Mouse (Mus musculus): ENCODE data around the gene Taar6. TPM values are rescaled to one million over a fixed set of nuclear protein-coding genes. Genes with fewer than 3 reads are reported as not detected.

Taar6 gene
- polyA plus RNA-seq (2015; fragmentation: Nextera tagmentation; extraction: Ambion mirVana): not detected in 2 replicates

DNA sequence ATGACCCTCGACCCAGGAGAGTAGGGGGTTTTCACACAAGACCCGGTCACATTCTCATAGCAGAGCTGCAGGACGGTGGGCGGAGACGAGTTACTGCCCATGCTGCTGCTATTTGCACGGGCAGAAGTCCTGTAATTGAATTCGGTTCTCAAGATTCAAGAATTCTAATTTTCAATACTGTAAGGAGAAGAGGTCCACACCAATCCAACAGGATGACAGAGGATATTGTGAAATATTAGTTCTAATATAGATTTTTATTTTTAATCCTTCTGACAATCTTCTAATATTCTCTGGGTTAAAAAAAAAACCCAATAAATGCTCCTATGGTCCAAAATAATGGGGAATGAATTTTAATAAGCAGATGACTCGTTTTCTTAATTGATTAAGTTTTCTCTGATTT is at the start of gene Taar6:
Taar6 (minus strand) TSS at position 101 of the 400 bp plus-strand sequence.
- no peak within 1 kb of the TSS for H3K4me2 ChIP-seq
- 71% methylated on average over 8 of the region's 8 CpGs for WGBS
- ATAC-seq (ENCODE audit: insufficient read depth, low FRiP score, low read depth): no peak

DNA sequence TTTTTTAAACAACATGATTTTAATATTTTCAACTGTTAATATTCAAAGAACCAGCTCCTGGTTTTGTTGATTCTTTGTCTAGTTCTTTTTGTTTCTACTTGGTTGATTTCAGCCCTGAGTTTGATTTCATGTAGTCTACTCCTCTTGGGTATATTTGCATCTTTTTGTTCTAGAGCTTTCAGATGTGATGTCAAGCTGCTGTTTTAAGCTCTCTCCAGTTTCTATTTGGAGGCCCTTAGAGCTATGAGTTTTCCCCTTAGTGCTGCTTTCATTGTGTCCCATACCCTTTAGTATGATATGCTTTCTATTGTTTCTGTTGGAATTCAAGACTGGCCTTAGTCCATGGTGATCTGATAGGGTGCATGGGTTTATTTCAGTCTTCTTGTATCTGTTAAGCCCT is 45.9 kb upstream of the Taar6 start:
- H3K27me3 ChIP-seq (replicated peaks): no peaks in the 10 kb centered on the region
- no peaks in the 10 kb centered on the region for H3K4me1 ChIP-seq
- H3K4me3 ChIP-seq (replicated peaks): no peak overlapping the region
- H3K27ac ChIP-seq: no peak overlapping the region
- H3K9ac ChIP-seq: no peak overlapping the region
- ATAC-seq (ENCODE audit: insufficient read depth, low FRiP score, low read depth): no peak
- H3K4me2 ChIP-seq: no peak overlapping the region
- no peaks in the 10 kb centered on the region for H3K9me3 ChIP-seq
- no peaks in the 10 kb centered on the region for H3K36me3 ChIP-seq

More for the DNA sequence above, at the start of gene Taar6:
- H3K4me1 ChIP-seq: no peaks in the 10 kb centered on the region
- H3K27ac ChIP-seq: no peak within 1 kb of the TSS
- H3K9me3 ChIP-seq: no peaks in the 10 kb centered on the region
- H3K9ac ChIP-seq: no peak within 1 kb of the TSS
- no peak within 1 kb of the TSS for H3K4me3 ChIP-seq (replicated peaks)
- H3K36me3 ChIP-seq: no peaks in the 10 kb centered on the region
- no peaks in the 10 kb centered on the region for H3K27me3 ChIP-seq (replicated peaks)

DNA sequence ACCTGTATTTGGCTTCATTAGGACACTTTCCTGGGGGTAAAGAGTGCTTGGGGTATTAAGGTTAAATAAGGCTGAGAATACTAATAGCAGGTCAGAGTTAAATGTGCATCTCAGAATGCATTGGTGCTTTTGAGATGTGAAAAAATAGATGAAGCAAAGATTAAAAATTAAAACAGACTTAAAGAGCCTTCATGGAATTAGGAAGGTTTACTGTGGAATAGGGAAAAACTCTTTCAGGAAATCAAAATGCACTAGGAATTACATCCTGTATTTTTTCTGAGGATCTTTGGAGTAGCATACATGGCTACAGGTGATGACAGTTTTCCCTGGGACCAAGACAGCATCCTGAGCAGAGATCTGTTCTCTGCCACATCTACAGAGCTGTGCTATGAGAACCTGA is 41.5 kb upstream of the Taar6 start, which contains the start of gene Taar7d:
Taar7d (plus strand) TSS at position 301 of the 400 bp plus-strand sequence.
- Histone ChIP-seq H3K27me3 (replicated peaks) (no peaks in the 10 kb centered on the region), H3K36me3 (no peaks in the 10 kb centered on the region), H3K4me3 (replicated peaks) (no peak within 1 kb of the TSS), H3K9me3 (no peaks in the 10 kb centered on the region), H3K9ac (no peak within 1 kb of the TSS), H3K4me2 (no peak within 1 kb of the TSS), H3K27ac (no peak within 1 kb of the TSS), H3K4me1 (no peaks in the 10 kb centered on the region)
- ATAC-seq (ENCODE audit: insufficient read depth, low FRiP score, low read depth): no peak

DNA sequence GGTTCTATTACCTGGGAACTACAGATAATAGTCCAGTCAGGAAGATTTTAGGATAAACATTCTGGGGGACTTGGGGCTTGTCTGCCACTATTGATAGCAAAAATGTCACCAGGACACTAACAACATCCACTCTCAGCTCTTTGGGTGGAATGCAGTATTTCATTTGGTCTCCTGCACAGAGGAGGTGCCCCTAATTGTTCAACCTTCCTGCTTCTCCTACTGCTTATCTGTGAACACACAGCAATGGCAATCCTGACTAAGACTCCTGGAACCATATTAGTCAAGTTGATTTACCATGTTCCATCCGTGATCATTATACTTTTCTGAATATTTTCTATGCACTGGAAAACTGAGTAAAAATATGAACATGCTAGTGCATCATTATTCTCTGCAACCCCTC is 22.7 kb upstream of the Taar6 start:
- 82% methylated on average over 1 of the region's 1 CpGs for WGBS

DNA sequence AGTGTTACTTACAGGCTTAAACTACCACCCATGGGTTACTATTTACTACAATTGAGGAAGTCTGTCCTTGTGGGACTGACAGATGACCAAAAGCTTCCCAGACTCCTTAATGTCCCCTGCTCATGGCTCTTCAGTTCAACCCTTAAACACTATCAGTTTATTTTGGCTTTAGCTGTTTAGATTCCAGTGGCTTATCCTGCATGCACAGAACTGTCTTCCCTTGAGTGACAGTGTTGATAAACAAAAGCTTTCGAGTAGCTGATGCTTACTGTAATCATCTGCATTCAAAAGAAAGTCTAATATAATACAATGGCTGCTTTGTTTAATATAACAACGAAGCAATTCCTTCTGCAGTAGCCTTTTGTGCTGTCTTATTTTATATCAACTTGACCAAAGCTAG is 21.6 kb upstream of the Taar6 start:
- H3K9me3 ChIP-seq: no peaks in the 10 kb centered on the region
- H3K9ac ChIP-seq: no peak overlapping the region
- ATAC-seq (ENCODE audit: insufficient read depth, low FRiP score, low read depth): no peak; the same call in 1 of the 2 replicates
- H3K4me2 ChIP-seq: no peak overlapping the region
- H3K4me3 ChIP-seq (replicated peaks): no peak overlapping the region
- H3K27me3 ChIP-seq (replicated peaks): no peaks in the 10 kb centered on the region
- 28% methylated on average over 2 of the region's 2 CpGs for WGBS
- H3K4me1 ChIP-seq: no peaks in the 10 kb centered on the region
- H3K36me3 ChIP-seq: no peaks in the 10 kb centered on the region
- H3K27ac ChIP-seq: no peak overlapping the region

More for the DNA sequence above, 22.7 kb upstream of the Taar6 start:
- no peak overlapping the region for H3K4me3 ChIP-seq (replicated peaks)
- no peak overlapping the region for H3K27ac ChIP-seq
- H3K9me3 ChIP-seq: no peaks in the 10 kb centered on the region
- no peaks in the 10 kb centered on the region for H3K4me1 ChIP-seq
- H3K27me3 ChIP-seq (replicated peaks): no peaks in the 10 kb centered on the region
- H3K36me3 ChIP-seq: no peaks in the 10 kb centered on the region
- no peak overlapping the region for H3K9ac ChIP-seq
- no peak for ATAC-seq (ENCODE audit: insufficient read depth, low FRiP score, low read depth)
- no peak overlapping the region for H3K4me2 ChIP-seq

DNA sequence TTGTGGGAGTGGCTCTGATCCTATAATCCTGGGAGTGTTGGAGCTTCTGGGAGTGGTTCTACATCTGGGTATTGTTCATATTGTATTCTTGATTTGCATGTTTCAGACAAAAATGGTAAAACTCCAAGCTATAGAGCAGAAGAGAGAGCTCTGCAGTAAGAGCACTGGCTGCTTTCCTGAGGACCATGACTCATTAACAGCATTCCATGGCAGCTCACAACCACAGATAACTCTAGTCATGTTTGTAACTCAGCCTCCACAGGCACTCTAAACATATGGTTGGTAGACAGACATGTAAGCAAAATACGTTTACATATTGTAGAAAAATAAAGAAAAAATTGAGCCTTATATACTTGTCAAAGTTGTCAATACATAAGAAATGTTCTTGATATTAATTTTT is 21.0 kb upstream of the Taar6 start:
- Histone ChIP-seq H3K9ac (no peak overlapping the region), H3K36me3 (no peaks in the 10 kb centered on the region), H3K27ac (no peak overlapping the region), H3K9me3 (no peaks in the 10 kb centered on the region), H3K4me1 (no peaks in the 10 kb centered on the region), H3K27me3 (replicated peaks) (no peaks in the 10 kb centered on the region), H3K4me2 (no peak overlapping the region), H3K4me3 (replicated peaks) (no peak overlapping the region)
- ATAC-seq (ENCODE audit: insufficient read depth, low FRiP score, low read depth): no peak
- WGBS: 73% methylated on average over 1 of the region's 1 CpGs

DNA sequence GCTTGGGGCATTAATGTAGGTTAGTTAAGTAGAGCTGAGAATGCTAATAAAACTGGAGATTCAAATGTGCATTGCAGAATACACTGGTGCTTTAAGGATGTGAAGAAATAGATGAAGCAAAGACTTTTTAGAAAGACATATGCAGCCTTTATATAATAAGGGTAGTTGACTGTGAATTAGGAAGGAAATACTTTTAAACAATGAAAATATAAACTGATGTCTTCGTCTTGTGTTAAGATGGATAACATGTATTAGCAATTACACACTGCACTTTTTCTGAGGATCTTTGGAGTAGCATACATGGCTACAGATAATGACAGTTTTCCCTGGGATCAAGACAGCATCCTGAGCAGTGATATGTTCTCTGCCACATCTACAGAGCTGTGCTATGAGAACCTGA is 14.2 kb upstream of the Taar6 start, which contains the start of gene Taar7b:
Taar7b (plus strand) TSS at position 301 of the 400 bp plus-strand sequence.
- Histone ChIP-seq H3K9me3 (no peaks in the 10 kb centered on the region), H3K4me3 (replicated peaks) (no peak within 1 kb of the TSS), H3K27ac (no peak within 1 kb of the TSS), H3K27me3 (replicated peaks) (no peaks in the 10 kb centered on the region), H3K9ac (no peak within 1 kb of the TSS), H3K4me2 (no peak within 1 kb of the TSS), H3K4me1 (no peaks in the 10 kb centered on the region), H3K36me3 (no peaks in the 10 kb centered on the region)
- WGBS: 60% methylated on average over 1 of the region's 1 CpGs
- ATAC-seq (ENCODE audit: insufficient read depth, low FRiP score, low read depth): no peak

DNA sequence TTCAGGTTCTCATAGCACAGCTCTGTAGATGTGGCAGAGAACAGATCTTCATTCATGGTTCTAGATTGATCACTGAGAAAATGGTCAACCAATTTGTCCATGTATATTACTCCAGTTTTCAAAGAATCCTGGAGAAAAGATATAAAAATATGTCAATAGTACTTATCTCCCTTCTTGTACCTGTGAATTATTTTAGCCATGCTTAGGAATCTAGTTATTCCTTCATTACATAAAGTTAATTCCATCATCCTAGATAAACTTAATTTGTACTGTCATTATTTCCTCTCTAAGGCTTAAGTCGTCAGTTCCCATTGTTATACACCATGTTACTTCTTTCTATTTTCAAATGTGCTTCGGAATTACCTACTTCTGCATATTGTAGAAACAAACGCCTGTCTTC is 7.9 kb upstream of the Taar6 start, which contains the start of gene Taar7a:
Taar7a (minus strand) TSS at position 101 of the 400 bp plus-strand sequence.
- ATAC-seq (ENCODE audit: insufficient read depth, low FRiP score, low read depth): no peak
- Histone ChIP-seq H3K4me3 (replicated peaks) (no peak within 1 kb of the TSS), H3K27me3 (replicated peaks) (no peaks in the 10 kb centered on the region), H3K4me2 (no peak within 1 kb of the TSS), H3K9ac (no peak within 1 kb of the TSS), H3K27ac (no peak within 1 kb of the TSS), H3K9me3 (no peaks in the 10 kb centered on the region), H3K36me3 (no peaks in the 10 kb centered on the region), H3K4me1 (no peaks in the 10 kb centered on the region)
- WGBS: 84% methylated on average over 3 of the region's 3 CpGs

DNA sequence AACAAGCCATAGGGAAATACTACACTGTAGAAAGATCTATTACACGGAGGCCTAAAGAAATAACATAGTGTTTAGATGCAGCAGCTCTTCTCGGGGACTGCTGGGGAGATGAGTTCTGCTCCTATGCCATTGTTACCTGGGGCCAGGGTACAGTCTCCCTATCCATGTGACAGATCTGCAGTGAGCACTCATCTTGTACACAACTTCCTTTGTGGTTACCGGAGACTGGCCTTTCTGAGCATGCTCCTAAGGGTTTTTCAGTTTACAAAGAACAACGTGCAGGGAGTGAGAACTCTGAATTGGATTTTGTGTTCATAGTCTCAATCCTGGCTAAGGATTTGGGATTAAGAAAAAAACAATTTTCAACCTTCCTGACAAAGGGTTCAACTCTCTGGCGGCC is 973 bp upstream of the Taar6 start:
- H3K36me3 ChIP-seq: no peaks in the 10 kb centered on the region
- H3K9ac ChIP-seq: no peak overlapping the region
- no peak overlapping the region for H3K4me3 ChIP-seq (replicated peaks)
- H3K27me3 ChIP-seq (replicated peaks): no peaks in the 10 kb centered on the region
- no peaks in the 10 kb centered on the region for H3K4me1 ChIP-seq
- H3K27ac ChIP-seq: no peak overlapping the region
- ATAC-seq (ENCODE audit: insufficient read depth, low FRiP score, low read depth): no peak
- H3K9me3 ChIP-seq: no peaks in the 10 kb centered on the region
- 77% methylated on average over 5 of the region's 5 CpGs for WGBS
- H3K4me2 ChIP-seq: no peak overlapping the region

DNA sequence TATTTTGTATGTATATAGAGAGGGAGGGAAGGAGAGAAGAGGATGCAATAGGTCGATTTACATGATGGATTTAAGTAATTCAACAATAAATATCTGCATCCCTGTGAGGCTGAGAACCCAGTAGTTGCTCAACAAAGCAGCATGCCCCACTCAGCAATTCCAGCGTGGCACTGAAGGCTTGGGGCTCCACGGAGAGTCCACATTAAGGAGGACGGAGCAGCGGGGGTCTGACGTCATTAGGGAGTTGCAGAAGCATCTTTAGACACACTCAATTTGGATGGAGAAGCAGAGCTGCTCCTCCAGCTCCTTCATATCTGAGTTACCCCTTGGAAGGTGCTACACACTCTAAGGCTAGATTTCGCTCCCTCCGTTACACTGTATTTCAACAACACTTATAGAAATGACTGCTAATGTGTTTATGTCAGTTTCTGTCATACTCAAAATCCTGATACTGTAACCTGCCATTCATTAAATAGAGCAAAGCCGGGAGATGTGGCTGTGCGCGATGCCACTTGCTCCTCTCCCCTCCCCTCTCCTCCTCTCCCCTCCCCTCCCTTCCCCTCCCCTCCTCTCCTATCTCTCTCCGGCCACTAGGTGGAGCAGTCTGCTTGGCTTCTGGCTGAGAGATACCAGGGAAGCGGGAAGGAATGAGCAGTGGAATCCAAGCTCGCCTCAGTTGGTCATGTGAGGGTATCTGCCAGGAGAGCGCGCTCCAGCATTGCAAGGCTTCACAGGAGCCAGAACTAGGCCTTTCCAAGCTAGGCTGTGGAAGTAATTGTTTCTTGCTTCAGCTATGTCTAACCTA is 6.3 kb downstream of the Taar6 start:
- Histone ChIP-seq H3K36me3 (no peaks in the 10 kb centered on the region), H3K27me3 (replicated peaks) (no peaks in the 10 kb centered on the region), H3K4me2 (no peak overlapping the region), H3K4me1 (no peaks in the 10 kb centered on the region), H3K9me3 (no peaks in the 10 kb centered on the region), H3K4me3 (replicated peaks) (no peak overlapping the region), H3K9ac (no peak overlapping the region), H3K27ac (no peak overlapping the region)
- WGBS: 40% methylated on average over 16 of the region's 16 CpGs
- peak; percentile 35; the same call in 1 of the 2 replicates for ATAC-seq (ENCODE audit: insufficient read depth, low FRiP score, low read depth)

DNA sequence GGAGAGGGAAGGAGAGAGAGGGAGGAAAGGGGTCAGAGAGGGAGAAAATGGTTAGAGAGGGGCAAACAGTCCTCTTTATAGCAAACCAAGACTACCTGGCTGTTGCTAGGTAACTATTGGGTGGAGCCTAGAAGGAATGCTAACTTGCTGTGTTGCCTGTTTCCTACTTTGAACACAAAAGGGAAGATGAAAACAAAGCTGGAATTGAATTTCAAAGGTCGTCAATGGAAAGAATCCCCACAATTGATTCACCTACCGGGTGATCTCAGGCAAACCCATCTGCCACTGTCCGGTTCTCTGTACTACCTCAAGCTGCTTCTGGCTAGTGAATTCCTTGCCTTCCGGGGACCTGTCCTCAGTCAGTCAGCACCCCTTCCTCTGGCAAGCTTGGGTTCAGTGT is 7.5 kb downstream of the Taar6 start:
- 51% methylated on average over 4 of the region's 4 CpGs for WGBS
- H3K9ac ChIP-seq: no peak overlapping the region
- H3K4me2 ChIP-seq: no peak overlapping the region
- no peaks in the 10 kb centered on the region for H3K27me3 ChIP-seq (replicated peaks)
- no peaks in the 10 kb centered on the region for H3K36me3 ChIP-seq
- no peak for ATAC-seq (ENCODE audit: insufficient read depth, low FRiP score, low read depth)
- H3K4me1 ChIP-seq: no peaks in the 10 kb centered on the region
- H3K27ac ChIP-seq: no peak overlapping the region
- no peaks in the 10 kb centered on the region for H3K9me3 ChIP-seq
- H3K4me3 ChIP-seq (replicated peaks): no peak overlapping the region

DNA sequence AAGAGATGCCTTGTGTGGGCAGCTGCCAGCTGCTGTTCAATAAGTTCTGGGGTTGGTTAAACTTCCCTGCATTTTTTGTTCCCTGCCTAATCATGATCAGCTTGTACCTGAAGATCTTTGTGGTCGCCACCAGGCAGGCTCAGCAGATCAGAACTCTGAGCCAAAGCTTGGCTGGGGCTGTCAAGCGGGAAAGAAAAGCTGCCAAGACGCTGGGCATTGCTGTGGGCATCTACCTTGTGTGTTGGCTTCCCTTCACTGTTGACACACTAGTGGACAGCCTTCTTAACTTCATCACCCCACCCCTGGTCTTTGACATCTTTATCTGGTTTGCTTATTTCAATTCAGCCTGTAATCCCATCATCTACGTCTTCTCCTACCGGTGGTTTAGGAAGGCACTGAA is 14.2 kb downstream of the Taar6 start:
- Histone ChIP-seq H3K4me2 (no peak overlapping the region), H3K9ac (no peak overlapping the region), H3K4me3 (replicated peaks) (no peak overlapping the region), H3K27me3 (replicated peaks) (no peaks in the 10 kb centered on the region), H3K9me3 (no peaks in the 10 kb centered on the region), H3K4me1 (no peaks in the 10 kb centered on the region), H3K27ac (no peak overlapping the region), H3K36me3 (no peaks in the 10 kb centered on the region)
- 80% methylated on average over 5 of the region's 5 CpGs for WGBS
- no peak for ATAC-seq (ENCODE audit: insufficient read depth, low FRiP score, low read depth)
